Mouse (Mus musculus) midbrain, postnatal 0 days (tissue): ENCODE data around the gene Msrb2. TPM values are rescaled to one million over a fixed set of nuclear protein-coding genes. Genes with fewer than 3 reads are reported as not detected.

Source experiments
- ATAC-seq: fragments of 200-750 bp; cut with Nextera tagmentation; 2 replicates; pipeline ENCODE4 v1.8.0; 2017; ENCODE audit warnings: moderate number of reproducible peaks, mild to moderate bottlenecking, moderate TSS enrichment, moderate library complexity; ENCODE audit not compliant: low FRiP score
- DNase-seq: peaks from one replicate; pipeline ENCODE4 v3.0.0-alpha.2; 2015; ENCODE audit warnings: low spot score
- H3K27ac ChIP-seq: fragments of 300-500 bp; sonication (generic); 2 replicates; pipeline ENCODE4 v1.5.1; 2014; ENCODE audit warnings: low read depth, mild to moderate bottlenecking, low read length, mixed read lengths
- H3K27me3 ChIP-seq: fragments of 300-500 bp; sonication (generic); 2 replicates; pipeline ENCODE4 v1.6.1; 2014; ENCODE audit warnings: low read length, control low read depth, mixed read lengths; ENCODE audit not compliant: insufficient read depth
- H3K36me3 ChIP-seq: fragments of 300-500 bp; sonication (generic); 2 replicates; pipeline ENCODE4 v1.6.1; 2014; ENCODE audit warnings: low read length, control low read depth, mixed read lengths; ENCODE audit not compliant: insufficient read depth
- H3K4me1 ChIP-seq: fragments of 300-500 bp; sonication (generic); 2 replicates; pipeline ENCODE4 v1.6.1; 2014; ENCODE audit warnings: mild to moderate bottlenecking, control low read depth, antibody characterized with exemption, low read length, mixed read lengths; ENCODE audit not compliant: insufficient read depth
- H3K4me2 ChIP-seq: fragments of 300-500 bp; sonication (generic); 2 replicates; pipeline ENCODE4 v1.6.1; 2014; ENCODE audit warnings: low read depth, mild to moderate bottlenecking, low read length, mixed read lengths; ENCODE audit not compliant: poor library complexity, severe bottlenecking
- H3K4me3 ChIP-seq: fragments of 300-500 bp; sonication (generic); 2 replicates; pipeline ENCODE4 v1.5.1; 2014; ENCODE audit warnings: low read depth, mild to moderate bottlenecking, low read length, moderate library complexity
- H3K9ac ChIP-seq: fragments of 300-500 bp; sonication (generic); replicated peaks from 2 replicates; pipeline ENCODE4 v1.6.1; 2014; ENCODE audit warnings: mild to moderate bottlenecking, low read length, moderate library complexity, mixed read lengths; ENCODE audit not compliant: poor library complexity, severe bottlenecking
- H3K9me3 ChIP-seq: fragments of 300-500 bp; sonication (generic); 2 replicates; pipeline ENCODE4 v1.6.1; 2016; ENCODE audit warnings: low read length, control low read depth
- CTCF ChIP-seq: IDR thresholded peaks from 2 replicates; pipeline ENCODE4 v1.5.1; 2016; ENCODE audit warnings: antibody characterized with exemption, mild to moderate bottlenecking
- WGBS: fragments of 180-500 bp; shearing (Covaris S2); extraction: QIAGEN DNeasy Blood & Tissue Kit; methylation state at CpG from one replicate; pipeline ENCODE4 v1.1.7; 2014; 5-methylcytosine and 5-hydroxymethylcytosine counted together
- polyA plus RNA-seq: library from polyadenylated mRNA; unstranded; fragments of >200 nt; fragmentation: Nextera tagmentation; extraction: Ambion mirVana; gene quantifications from 2 replicates; pipeline ENCODE4 v1.2.1, GENCODE M21; 2015
- total RNA-seq: library from RNA; depleted of rRNA; stranded (reverse); fragments of >200 nt; gene quantifications from 2 replicates; pipeline ENCODE4 v1.2.3, GENCODE M21; 2014; rRNA removed

Msrb2 gene
- total and polyA plus RNA-seq, 2 experiments from 2014 or later: 8.3 to 8.9 TPM

- peak overlapping the region; percentile 42 for H3K4me2 ChIP-seq
- H3K36me3 ChIP-seq: no peaks in the 10 kb centered on the region
- no peak for TF ChIP-seq CTCF
- under 1% methylated on average over 33 of the region's 33 CpGs for WGBS
- no peak overlapping the region for H3K27ac ChIP-seq
- peaks cover 5% of the 10 kb centered on the region; the same call in 1 of the 2 replicates for H3K4me1 ChIP-seq
- no peak for DNase-seq
- H3K27me3 ChIP-seq: peaks cover 81% of the 10 kb centered on the region
- peak; percentile 32; the same call in 1 of the 2 replicates for ATAC-seq
- H3K9me3 ChIP-seq: no peaks in the 10 kb centered on the region
- H3K4me3 ChIP-seq: peak overlapping the region; percentile 22; the same call in 1 of the 2 replicates
- H3K9ac ChIP-seq: no peak overlapping the region
These were observed 59.5 kb downstream of the Msrb2 start for GRCm38 (mm10) chr2:19430746-19431145.

DNA sequence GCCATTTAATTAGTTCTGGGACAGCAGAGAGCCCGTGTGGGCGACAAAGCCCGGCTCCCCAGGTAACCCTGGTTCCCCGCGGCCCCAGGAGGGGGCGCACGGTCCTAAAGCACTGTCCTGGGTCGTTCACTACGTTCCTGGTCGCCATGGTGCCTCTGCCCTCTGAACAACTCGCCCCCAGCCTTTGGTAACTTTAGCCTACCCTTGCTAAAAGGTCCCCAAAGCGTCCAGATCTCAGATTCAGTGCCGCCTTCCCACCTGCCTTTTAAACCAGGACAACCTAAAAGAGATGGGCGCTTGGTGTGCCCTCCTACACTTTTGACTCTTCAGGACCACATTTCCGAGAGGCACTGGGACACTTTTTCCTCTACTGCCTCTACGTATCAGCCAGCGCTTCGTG lies 59.9 kb downstream of the Msrb2 start:
- Histone ChIP-seq H3K36me3 (no peaks in the 10 kb centered on the region), H3K9me3 (no peaks in the 10 kb centered on the region), H3K27me3 (peaks cover 84% of the 10 kb centered on the region), H3K9ac (no peak overlapping the region), H3K4me2 (peak overlapping the region; percentile 42), H3K4me3 (peak overlapping the region; percentile 22; the same call in 1 of the 2 replicates), H3K27ac (no peak overlapping the region), H3K4me1 (peaks cover 5% of the 10 kb centered on the region; the same call in 1 of the 2 replicates)
- DNase-seq: no peak
- peak; percentile 49 for TF ChIP-seq CTCF
- WGBS: 2% methylated on average over 18 of the region's 18 CpGs
- ATAC-seq: peak; percentile 60; the same call in 1 of the 2 replicates

- no peak for TF ChIP-seq CTCF
- no peaks in the 10 kb centered on the region for H3K36me3 ChIP-seq
- peaks cover 79% of the 10 kb centered on the region for H3K27me3 ChIP-seq
- no peaks in the 10 kb centered on the region for H3K9me3 ChIP-seq
- peaks cover 5% of the 10 kb centered on the region; the same call in 1 of the 2 replicates for H3K4me1 ChIP-seq
- no peak overlapping the region for H3K27ac ChIP-seq
- peak; percentile 45; the same call in 1 of the 2 replicates for ATAC-seq
- no peak overlapping the region for H3K4me3 ChIP-seq
- no peak overlapping the region for H3K4me2 ChIP-seq
- no peak overlapping the region for H3K9ac ChIP-seq
- WGBS: 4% methylated on average over 39 of the region's 41 CpGs
- DNase-seq: no peak
These were observed 60.5 kb downstream of the Msrb2 start for GRCm38 (mm10) chr2:19431614-19432323.

DNA sequence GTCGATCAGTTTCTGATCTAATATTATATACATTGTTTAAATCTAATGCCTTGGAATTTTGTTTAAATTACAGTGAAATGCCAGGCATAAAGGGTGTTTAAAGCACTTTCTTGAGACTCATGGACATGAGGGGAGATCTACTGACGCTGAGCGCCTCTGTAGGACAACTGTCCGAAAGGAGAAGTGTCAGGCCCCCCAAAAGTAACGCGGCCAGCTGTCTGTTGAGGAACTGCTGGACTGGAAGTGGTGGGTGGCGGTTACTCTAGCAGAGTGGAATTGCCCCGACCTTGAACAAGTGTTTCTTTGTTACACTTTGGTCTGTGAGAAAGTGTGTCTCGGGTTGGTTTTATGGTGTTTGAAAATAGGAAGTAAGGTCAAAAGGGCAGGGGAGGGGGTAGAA lies 73.1 kb downstream of the Msrb2 start:
- no peak for TF ChIP-seq CTCF
- peaks cover 73% of the 10 kb centered on the region for H3K27me3 ChIP-seq
- no peak overlapping the region for H3K4me3 ChIP-seq

More for the DNA sequence above, 73.1 kb downstream of the Msrb2 start:
- WGBS: 4% methylated on average over 9 of the region's 9 CpGs
- DNase-seq: no peak
- no peak overlapping the region for H3K9ac ChIP-seq
- no peak overlapping the region for H3K4me2 ChIP-seq
- H3K27ac ChIP-seq: no peak overlapping the region
- no peaks in the 10 kb centered on the region for H3K9me3 ChIP-seq
- no peaks in the 10 kb centered on the region for H3K4me1 ChIP-seq
- no peaks in the 10 kb centered on the region for H3K36me3 ChIP-seq
- no peak for ATAC-seq

Other genes starting within 250 kb of the Msrb2 start
- 0.82 and 1.0 TPM in 2 replicates for gene Armc3, start 172.1 kb upstream of the Msrb2 start, total RNA-seq
- gene Armc3, start 172.1 kb upstream of the Msrb2 start, polyA plus RNA-seq: 0.77 and 1.1 TPM in 2 replicates
- gene Ptf1a, start 74.2 kb downstream of the Msrb2 start, total RNA-seq: 3.0 TPM in 1 of 2 replicates, not detected in the other
- gene Ptf1a, start 74.2 kb downstream of the Msrb2 start, polyA plus RNA-seq: not detected in 2 replicates
- gene 4921504E06Rik, start 182.5 kb downstream of the Msrb2 start, total RNA-seq: 0.33 TPM in 1 of 2 replicates, not detected in the other
- not detected in 2 replicates for gene 4921504E06Rik, start 182.5 kb downstream of the Msrb2 start, polyA plus RNA-seq